Mouse (Mus musculus) liver, postnatal 0 days (tissue): Measurements from ENCODE around the gene Mgat5.

Source experiments
- CTCF ChIP-seq: sonication (generic); IDR thresholded peaks from 2 replicates; pipeline ENCODE4 v1.5.1; 2016; ENCODE audit warnings: antibody characterized with exemption, low read depth
- EP300 ChIP-seq: IDR thresholded peaks from 2 replicates; pipeline ENCODE4 v1.6.1; 2016; ENCODE audit warnings: antibody characterized with exemption, low read depth, mild to moderate bottlenecking

DNA sequence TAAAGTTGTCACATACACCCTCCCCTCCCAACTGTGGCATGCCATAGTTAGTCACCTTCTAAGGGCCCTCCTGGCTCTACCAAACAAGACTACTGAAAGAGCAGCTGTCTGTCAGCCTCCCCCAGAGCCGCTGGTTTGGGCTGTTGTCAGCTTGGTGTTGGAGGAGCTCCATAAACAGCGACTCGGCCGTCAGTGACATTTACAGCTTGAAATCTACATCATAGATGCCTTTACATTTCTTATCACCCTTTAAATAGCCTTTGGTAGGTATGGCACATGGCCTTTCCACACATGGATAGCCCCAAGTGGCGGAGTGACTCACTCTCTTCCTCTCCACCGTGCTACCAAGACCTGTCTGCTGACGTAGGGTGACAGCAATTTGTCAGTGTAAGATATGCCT lies 46.9 kb downstream of the Mgat5 start:
- TF ChIP-seq CTCF (no peak), EP300 (no peak)
